Mouse (Mus musculus): ENCODE data around the gene Gabrg3. TPM values are rescaled to one million over a fixed set of nuclear protein-coding genes. Genes with fewer than 3 reads are reported as not detected.

Gabrg3 gene
- polyA plus RNA-seq, 1 experiment from 2014 or later, result 0.98 TPM

- Histone ChIP-seq H3K9ac (no peak overlapping the region), H3K4me3 (replicated peaks) (no peak overlapping the region), H3K4me1 (peaks cover 5% of the 10 kb centered on the region; the same call in 1 of the 2 replicates), H3K36me3 (replicated peaks) (no peaks in the 10 kb centered on the region), H3K27me3 (no peaks in the 10 kb centered on the region), H3K27ac (no peak overlapping the region), H3K4me2 (no peak overlapping the region), H3K9me3 (no peaks in the 10 kb centered on the region)
- no peak for ATAC-seq (ENCODE audit: low FRiP score)
- 71% methylated on average over 5 of the region's 5 CpGs for WGBS
These were observed 236.2 kb downstream of the Gabrg3 start for GRCm38 (mm10) chr7:57150768-57151167.

GRCm38 (mm10) chr7:57138072-57138704 is 248.8 kb downstream of the Gabrg3 start:
- whole genome bisulfite sequencing, result 90% methylated on average over 4 of the region's 4 CpGs
- H3K9me3 ChIP-seq, result no peaks in the 10 kb centered on the region
- no peak overlapping the region for H3K4me3 ChIP-seq (replicated peaks)
- H3K4me1 ChIP-seq, result no peaks in the 10 kb centered on the region
- no peaks in the 10 kb centered on the region for H3K36me3 ChIP-seq (replicated peaks)
- no peak overlapping the region for H3K9ac ChIP-seq
- no peak for ATAC-seq (ENCODE audit: low FRiP score)
- no peak overlapping the region for H3K27ac ChIP-seq
- no peaks in the 10 kb centered on the region for H3K27me3 ChIP-seq
- H3K4me2 ChIP-seq, result no peak overlapping the region

DNA sequence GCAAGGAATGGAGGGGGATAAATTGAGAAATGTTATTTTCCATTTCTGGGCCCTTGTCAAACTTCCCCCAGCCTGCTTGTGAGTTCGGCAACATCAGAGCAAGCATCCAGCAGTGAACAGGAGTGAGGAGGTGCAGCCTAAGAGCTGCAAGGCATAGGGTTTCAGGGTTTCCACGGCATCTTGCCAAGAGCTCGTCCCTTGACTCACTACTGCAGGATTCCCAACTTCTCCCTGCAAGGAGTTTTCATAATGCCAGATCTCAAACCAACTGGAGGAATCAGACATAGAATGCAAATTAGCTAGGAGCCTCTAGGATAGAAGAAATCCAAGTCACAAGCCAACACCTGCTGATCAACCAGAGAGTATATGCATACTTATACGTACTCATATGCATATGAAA is 254.0 kb downstream of the Gabrg3 start:
- H3K4me1 ChIP-seq, result no peaks in the 10 kb centered on the region
- H3K9me3 ChIP-seq, result no peaks in the 10 kb centered on the region
- no peaks in the 10 kb centered on the region for H3K27me3 ChIP-seq
- no peak overlapping the region for H3K4me2 ChIP-seq
- no peak overlapping the region for H3K27ac ChIP-seq
- H3K9ac ChIP-seq, result no peak overlapping the region
- no peaks in the 10 kb centered on the region for H3K36me3 ChIP-seq (replicated peaks)
- H3K4me3 ChIP-seq (replicated peaks), result no peak overlapping the region
- WGBS, result 86% methylated on average over 4 of the region's 4 CpGs
- ATAC-seq (ENCODE audit: low FRiP score), result no peak

DNA sequence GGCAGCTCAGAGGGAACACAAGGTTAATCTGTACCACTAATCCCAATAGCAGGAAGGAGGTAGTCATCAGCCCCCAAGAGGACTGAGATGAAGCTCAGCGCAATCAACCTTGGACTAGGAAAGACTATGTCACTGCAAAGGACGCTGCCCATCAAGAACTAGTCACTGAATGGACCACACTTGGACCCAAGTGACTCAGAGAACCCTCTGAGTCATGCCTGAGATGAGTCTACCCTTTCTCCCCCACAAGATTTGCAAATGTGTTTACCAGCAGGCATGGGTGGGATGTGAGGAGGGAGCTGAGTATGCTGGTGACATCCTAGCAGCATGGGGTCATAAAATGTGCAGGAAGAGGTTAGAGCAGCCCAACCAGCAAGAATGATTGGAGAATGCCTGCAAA is 254.5 kb downstream of the Gabrg3 start:
- Histone ChIP-seq H3K9ac (no peak overlapping the region), H3K4me3 (replicated peaks) (no peak overlapping the region), H3K36me3 (replicated peaks) (no peaks in the 10 kb centered on the region), H3K4me2 (no peak overlapping the region), H3K27me3 (no peaks in the 10 kb centered on the region), H3K4me1 (no peaks in the 10 kb centered on the region), H3K27ac (no peak overlapping the region), H3K9me3 (no peaks in the 10 kb centered on the region)
- no peak for ATAC-seq (ENCODE audit: low FRiP score)
- 85% methylated on average over 2 of the region's 2 CpGs for WGBS

- ATAC-seq (ENCODE audit: low FRiP score), result no peak
- Histone ChIP-seq H3K4me3 (replicated peaks) (no peak overlapping the region), H3K9me3 (no peaks in the 10 kb centered on the region), H3K4me2 (no peak overlapping the region), H3K4me1 (no peaks in the 10 kb centered on the region), H3K27ac (no peak overlapping the region), H3K9ac (no peak overlapping the region), H3K27me3 (no peaks in the 10 kb centered on the region), H3K36me3 (replicated peaks) (no peaks in the 10 kb centered on the region)
- WGBS, result 78% methylated on average over 3 of the region's 3 CpGs
These were observed 286.9 kb downstream of the Gabrg3 start for GRCm38 (mm10) chr7:57100065-57100464.

GRCm38 (mm10) chr7:57082071-57082470 is 304.9 kb downstream of the Gabrg3 start:
- H3K4me3 ChIP-seq (replicated peaks), result no peak overlapping the region
- ATAC-seq (ENCODE audit: low FRiP score), result no peak
- H3K9me3 ChIP-seq, result no peaks in the 10 kb centered on the region
- no peak overlapping the region for H3K9ac ChIP-seq
- no peaks in the 10 kb centered on the region for H3K4me1 ChIP-seq
- H3K4me2 ChIP-seq, result no peak overlapping the region
- no peaks in the 10 kb centered on the region for H3K36me3 ChIP-seq (replicated peaks)
- 60% methylated on average over 3 of the region's 3 CpGs for WGBS
- H3K27me3 ChIP-seq, result no peaks in the 10 kb centered on the region
- no peak overlapping the region for H3K27ac ChIP-seq

DNA sequence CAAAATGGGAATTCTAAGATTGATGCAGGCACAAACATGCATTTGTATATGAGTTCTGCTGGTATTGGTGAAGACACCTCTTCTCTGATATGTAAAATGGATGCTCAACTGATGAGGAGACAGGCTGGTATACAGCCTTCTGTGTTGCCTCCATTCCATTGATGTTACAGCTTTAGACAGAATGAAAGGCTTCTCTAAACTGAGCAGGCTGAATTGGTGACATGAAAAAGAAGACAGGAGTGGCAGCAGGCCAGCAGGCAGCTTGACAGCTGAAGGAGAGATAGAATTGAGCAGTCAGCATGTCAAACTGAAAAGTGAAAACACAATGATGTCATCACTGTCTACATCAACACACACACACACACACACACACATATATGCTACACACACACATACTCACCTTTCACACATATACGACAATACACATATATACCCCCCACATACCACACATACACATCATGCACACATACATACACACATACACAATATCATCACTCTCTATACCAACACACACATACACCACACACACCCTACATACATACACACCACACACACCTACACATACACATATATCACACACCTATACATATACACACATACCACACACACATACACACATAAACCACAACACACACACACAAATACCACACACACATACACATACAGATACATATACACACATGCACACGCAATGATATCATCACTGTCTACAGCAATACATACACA is 315.4 kb downstream of the Gabrg3 start:
- no peak overlapping the region for H3K27ac ChIP-seq
- no peaks in the 10 kb centered on the region for H3K27me3 ChIP-seq
- no peak for ATAC-seq (ENCODE audit: low FRiP score)
- H3K9ac ChIP-seq, result no peak overlapping the region
- H3K4me2 ChIP-seq, result no peak overlapping the region
- no peaks in the 10 kb centered on the region for H3K9me3 ChIP-seq
- WGBS, result 96% methylated on average over 2 of the region's 2 CpGs
- H3K4me1 ChIP-seq, result no peaks in the 10 kb centered on the region
- no peak overlapping the region for H3K4me3 ChIP-seq (replicated peaks)
- no peaks in the 10 kb centered on the region for H3K36me3 ChIP-seq (replicated peaks)

DNA sequence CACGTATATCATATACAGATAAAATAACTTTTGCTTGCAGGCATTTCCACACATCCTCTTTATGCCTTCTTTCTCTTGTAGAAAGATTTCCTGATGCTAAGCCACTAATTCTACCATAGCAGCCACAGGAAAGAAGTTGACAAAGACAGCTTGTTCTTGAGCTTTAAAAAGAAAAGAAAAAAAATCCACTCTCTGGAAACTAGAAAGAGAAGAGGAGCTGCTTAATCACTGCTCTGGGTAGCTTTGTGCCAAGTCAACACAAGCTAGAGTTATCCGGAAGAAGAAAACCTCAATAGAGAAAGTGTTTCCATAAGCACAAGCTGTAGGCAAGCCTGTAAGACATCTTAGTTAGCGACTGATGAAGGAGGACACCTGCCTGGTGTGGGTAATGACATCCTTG is 321.6 kb downstream of the Gabrg3 start:
- Histone ChIP-seq H3K4me2 (no peak overlapping the region), H3K9ac (no peak overlapping the region), H3K27ac (no peak overlapping the region), H3K4me1 (no peaks in the 10 kb centered on the region), H3K4me3 (replicated peaks) (no peak overlapping the region), H3K9me3 (no peaks in the 10 kb centered on the region), H3K36me3 (replicated peaks) (no peaks in the 10 kb centered on the region), H3K27me3 (no peaks in the 10 kb centered on the region)
- ATAC-seq (ENCODE audit: low FRiP score), result no peak
- WGBS, result 95% methylated on average over 3 of the region's 3 CpGs

DNA sequence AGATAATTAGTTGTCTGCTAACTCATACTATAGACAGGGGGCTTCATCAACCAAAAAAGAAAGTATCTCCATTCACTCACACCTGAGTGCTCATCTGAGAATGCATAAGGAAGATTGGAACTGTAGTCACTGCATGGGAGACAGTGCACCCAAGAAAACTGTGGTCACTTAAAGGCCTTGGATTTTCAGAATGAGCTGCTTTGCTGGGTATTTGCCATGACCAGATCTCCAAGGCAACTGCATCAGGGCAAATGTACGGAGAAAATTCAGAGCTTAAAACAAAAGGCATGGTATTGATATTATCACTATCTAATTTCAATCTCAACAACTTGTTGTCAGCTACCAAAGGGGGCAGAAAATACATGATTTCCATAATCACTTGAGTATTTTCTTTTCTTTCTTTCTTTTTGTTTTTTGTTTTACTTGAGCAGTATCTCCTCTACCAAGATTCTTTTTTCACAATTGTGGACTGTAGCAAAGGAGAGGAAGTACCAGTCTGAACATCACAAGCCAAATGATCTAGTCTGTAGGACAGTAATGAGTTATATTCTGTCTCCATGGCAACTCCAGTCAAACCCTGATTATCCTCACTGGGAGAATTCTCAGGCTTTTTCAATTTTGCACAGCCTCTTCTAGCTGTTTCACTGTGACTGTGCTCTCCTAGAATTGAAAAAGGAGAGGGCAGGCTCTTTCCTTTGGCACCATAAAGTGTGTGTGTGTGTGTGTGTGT is 335.9 kb downstream of the Gabrg3 start:
- no peaks in the 10 kb centered on the region for H3K36me3 ChIP-seq (replicated peaks)
- 62% methylated on average over 1 of the region's 1 CpGs for WGBS
- ATAC-seq (ENCODE audit: low FRiP score), result peak; percentile 61; the same call in 1 of the 2 replicates
- H3K27me3 ChIP-seq, result no peaks in the 10 kb centered on the region
- no peak overlapping the region for H3K4me2 ChIP-seq
- no peaks in the 10 kb centered on the region for H3K4me1 ChIP-seq
- no peak overlapping the region for H3K9ac ChIP-seq
- H3K9me3 ChIP-seq, result no peaks in the 10 kb centered on the region
- H3K27ac ChIP-seq, result no peak overlapping the region
- no peak overlapping the region for H3K4me3 ChIP-seq (replicated peaks)

DNA sequence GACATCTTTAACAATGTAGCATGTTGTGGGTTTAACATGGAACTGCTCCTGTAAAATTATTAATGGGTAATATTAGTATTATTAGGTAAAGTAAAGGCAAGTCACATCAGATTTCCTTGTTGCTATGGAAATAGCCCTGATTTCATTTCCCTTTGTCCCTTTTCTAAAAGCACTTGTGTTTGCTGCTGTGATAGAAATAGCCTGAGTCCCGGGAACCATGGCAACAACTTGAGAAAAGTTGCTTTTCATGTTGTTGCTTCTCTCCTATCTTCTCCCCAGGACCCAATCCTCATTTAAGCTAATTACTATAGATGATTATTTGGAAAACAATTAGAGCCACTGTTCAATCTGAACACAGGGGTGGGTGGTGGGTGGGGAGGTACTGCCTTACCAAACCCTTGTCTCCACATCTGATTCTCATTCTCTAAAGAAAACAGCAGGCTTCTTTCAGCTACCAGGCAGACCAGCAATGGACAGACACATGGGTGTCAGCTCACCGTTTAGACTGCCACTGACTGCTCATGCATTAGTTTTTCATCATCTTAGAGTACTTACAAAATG is 349.0 kb downstream of the Gabrg3 start:
- Histone ChIP-seq H3K9ac (no peak overlapping the region), H3K4me2 (no peak overlapping the region), H3K27ac (no peak overlapping the region), H3K4me3 (replicated peaks) (no peak overlapping the region), H3K9me3 (no peaks in the 10 kb centered on the region), H3K4me1 (peaks cover 4% of the 10 kb centered on the region), H3K27me3 (no peaks in the 10 kb centered on the region), H3K36me3 (replicated peaks) (no peaks in the 10 kb centered on the region)
- WGBS, result 8% methylated on average over 2 of the region's 2 CpGs
- peak; percentile 70; the same call in 1 of the 2 replicates for ATAC-seq (ENCODE audit: low FRiP score)

GRCm38 (mm10) chr7:57000585-57001261 is 386.3 kb downstream of the Gabrg3 start:
- H3K36me3 ChIP-seq (replicated peaks), result no peaks in the 10 kb centered on the region
- H3K9ac ChIP-seq, result no peak overlapping the region
- H3K4me2 ChIP-seq, result no peak overlapping the region
- no peak overlapping the region for H3K27ac ChIP-seq
- ATAC-seq (ENCODE audit: low FRiP score), result no peak
- 86% methylated on average over 3 of the region's 3 CpGs for WGBS
- no peaks in the 10 kb centered on the region for H3K4me1 ChIP-seq
- H3K9me3 ChIP-seq, result no peaks in the 10 kb centered on the region
- H3K4me3 ChIP-seq (replicated peaks), result no peak overlapping the region
- H3K27me3 ChIP-seq, result no peaks in the 10 kb centered on the region
